Mouse (Mus musculus) embryonic facial prominence, embryonic 11.5 days (tissue): Measurements from ENCODE around the gene Fxr2. TPM values are rescaled to one million over a fixed set of nuclear protein-coding genes. Genes with fewer than 3 reads are reported as not detected.
"Not testable (repeated sequence)": the region's sequence is repeated elsewhere in the genome, so short reads cannot be mapped to it uniquely, and the experiment has no call there.

Experiments
- ATAC-seq: fragments of 200-750 bp; cut with Nextera tagmentation; replicated peaks from 2 replicates; pipeline ENCODE4 v1.8.0; 2017; ENCODE audit warnings: low read depth; ENCODE audit not compliant: insufficient number of reproducible peaks, low FRiP score, low TSS enrichment
- DNase-seq: peaks from one replicate; pipeline ENCODE4 v3.0.0-alpha.2; 2015; ENCODE audit warnings: low spot score
- H3K27ac ChIP-seq: fragments of 300-500 bp; sonication (generic); replicated peaks from 2 replicates; pipeline ENCODE4 v1.5.1; 2014; ENCODE audit warnings: mild to moderate bottlenecking, low read depth, low read length, control low read depth
- H3K27me3 ChIP-seq: fragments of 300-500 bp; sonication (generic); 2 replicates; pipeline ENCODE4 v1.6.1; 2014; ENCODE audit warnings: mild to moderate bottlenecking, low read length, moderate library complexity, mixed read lengths; ENCODE audit not compliant: control insufficient read depth, insufficient read depth
- H3K36me3 ChIP-seq: fragments of 300-500 bp; sonication (generic); replicated peaks from 2 replicates; pipeline ENCODE4 v1.6.1; 2014; ENCODE audit warnings: low read depth, mild to moderate bottlenecking, low read length, moderate library complexity, mixed read lengths; ENCODE audit not compliant: control insufficient read depth, insufficient read depth
- H3K4me1 ChIP-seq: fragments of 300-500 bp; sonication (generic); 2 replicates; pipeline ENCODE4 v1.6.1; 2014; ENCODE audit warnings: low read length, mixed read lengths; ENCODE audit not compliant: control insufficient read depth, insufficient read depth
- H3K4me2 ChIP-seq: fragments of 300-500 bp; sonication (generic); 2 replicates; pipeline ENCODE4 v1.6.1; 2014; ENCODE audit warnings: low read depth, mild to moderate bottlenecking, control low read depth, low read length, moderate library complexity
- H3K4me3 ChIP-seq: fragments of 300-500 bp; sonication (generic); 2 replicates; pipeline ENCODE4 v1.5.1; 2014; ENCODE audit warnings: low read depth, low read length, control low read depth
- H3K9ac ChIP-seq: fragments of 300-500 bp; sonication (generic); replicated peaks from 2 replicates; pipeline ENCODE4 v1.6.1; 2014; ENCODE audit warnings: mild to moderate bottlenecking, control low read depth, low read length
- H3K9me3 ChIP-seq: fragments of 300-500 bp; sonication (generic); replicated peaks from 2 replicates; pipeline ENCODE4 v1.6.1; 2016; ENCODE audit warnings: mild to moderate bottlenecking, low read length, inconsistent platforms, mixed read lengths; ENCODE audit not compliant: control insufficient read depth
- WGBS: fragments of 180-500 bp; shearing (Covaris S2); extraction: QIAGEN DNeasy Blood & Tissue Kit; methylation state at CpG from one replicate; pipeline ENCODE4 v1.1.7; 2014; 5-methylcytosine and 5-hydroxymethylcytosine counted together
- polyA plus RNA-seq: library from polyadenylated mRNA; unstranded; fragments of >200 nt; fragmentation: Nextera tagmentation; extraction: Ambion mirVana; gene quantifications from 2 replicates; pipeline ENCODE4 v1.2.1, GENCODE M21; 2014

Gene Fxr2
- polyA plus RNA-seq, 1 experiment from 2014 or later = 24.3 TPM

DNA sequence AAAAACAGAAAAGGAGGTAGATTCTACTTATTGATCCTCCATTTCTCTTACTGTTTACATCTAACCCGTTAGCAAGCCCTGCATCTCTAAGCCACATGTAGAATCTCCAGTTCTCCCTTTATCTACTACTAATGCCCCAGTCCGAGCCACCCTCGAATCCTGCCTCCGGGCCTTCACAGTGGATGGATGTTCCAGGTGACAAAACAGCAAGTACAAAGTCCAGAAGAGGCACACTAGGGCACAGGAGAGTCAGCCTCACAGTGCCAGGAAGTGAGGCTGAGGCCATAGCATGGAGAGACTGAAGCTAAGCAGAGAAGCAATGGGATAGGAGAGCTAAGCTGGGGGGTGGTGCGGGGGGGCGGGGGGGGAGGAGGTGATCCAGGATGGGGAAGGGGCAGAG, 60.1 kb downstream of the Fxr2 start:
- H3K4me3 ChIP-seq = no peak overlapping the region
- H3K36me3 ChIP-seq = no peaks in the 10 kb centered on the region
- no peak overlapping the region for H3K27ac ChIP-seq
- H3K4me1 ChIP-seq = peaks cover 3% of the 10 kb centered on the region; the same call in 1 of the 2 replicates
- DNase-seq = no peak
- H3K9me3 ChIP-seq = no peaks in the 10 kb centered on the region
- ATAC-seq = no peak
- H3K27me3 ChIP-seq = no peaks in the 10 kb centered on the region
- H3K9ac ChIP-seq = no peak overlapping the region
- no peak overlapping the region for H3K4me2 ChIP-seq
- 92% methylated on average over 6 of the region's 6 CpGs for WGBS

- Histone ChIP-seq H3K4me2 (no peak overlapping the region), H3K9ac (no peak overlapping the region), H3K4me3 (no peak overlapping the region), H3K27ac (no peak overlapping the region), H3K4me1 (peaks cover 3% of the 10 kb centered on the region; the same call in 1 of the 2 replicates), H3K36me3 (no peaks in the 10 kb centered on the region), H3K27me3 (no peaks in the 10 kb centered on the region), H3K9me3 (no peaks in the 10 kb centered on the region)
- 71% methylated on average over 11 of the region's 11 CpGs for WGBS
- ATAC-seq (no peak), DNase-seq (no peak)
Observed at GRCm38 (mm10) chr11:69693421-69693965, 60.7 kb downstream of the Fxr2 start.

- Histone ChIP-seq H3K27ac (no peak overlapping the region), H3K4me1 (peaks cover 3% of the 10 kb centered on the region; the same call in 1 of the 2 replicates), H3K9me3 (no peaks in the 10 kb centered on the region), H3K4me2 (peak overlapping the region; percentile 96; the same call in 1 of the 2 replicates), H3K27me3 (no peaks in the 10 kb centered on the region), H3K9ac (no peak overlapping the region; the same call in 1 of the 2 replicates), H3K4me3 (peak overlapping the region; percentile 50), H3K36me3 (no peaks in the 10 kb centered on the region)
- 26% methylated on average over 6 of the region's 6 CpGs for WGBS
- DNase-seq (no peak), ATAC-seq (no peak)
Observed at GRCm38 (mm10) chr11:69695046-69695360, 62.2 kb downstream of the Fxr2 start.

DNA sequence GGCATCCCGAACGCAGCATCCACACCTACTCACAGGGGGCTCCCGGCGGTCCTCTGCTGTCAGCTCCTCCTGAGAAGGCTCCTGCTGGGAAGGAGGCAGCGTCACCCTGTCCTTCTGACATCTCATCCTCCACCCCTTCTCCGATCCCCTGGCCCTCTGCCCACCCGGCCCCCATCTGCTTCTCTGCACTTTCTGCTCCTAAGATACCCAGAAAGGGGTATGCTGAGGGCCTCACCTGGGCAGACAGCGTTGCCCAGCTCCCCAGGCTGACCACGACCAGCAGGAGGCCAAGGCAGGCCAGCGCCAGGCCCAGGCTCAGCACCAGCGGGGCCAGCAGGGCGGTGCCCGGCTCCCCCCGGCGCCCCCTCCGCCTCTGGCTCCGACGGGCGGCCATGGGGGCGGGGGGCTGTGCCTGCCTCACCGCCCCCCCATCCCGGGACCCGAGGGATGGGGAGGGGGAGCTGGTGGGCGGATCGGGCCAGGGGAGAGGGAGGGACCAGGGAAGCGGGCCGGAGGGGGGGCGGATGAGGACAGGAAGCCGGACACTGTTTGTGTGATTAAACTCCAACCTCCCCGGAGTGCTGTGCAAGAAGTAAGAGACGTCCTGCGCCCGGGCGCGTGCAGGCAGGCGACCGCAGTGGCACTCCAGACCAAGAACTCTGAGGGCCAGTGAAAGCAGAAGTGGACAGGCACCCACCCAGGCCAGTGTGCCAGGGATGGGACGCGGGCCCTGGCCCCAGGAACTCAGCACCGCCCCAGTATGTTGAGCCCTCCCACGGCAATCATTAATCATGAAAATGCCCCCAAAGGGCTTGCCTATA, 62.8 kb downstream of the Fxr2 start, which contains the start of the genes Tnfsf12 and Tnfsfm13:
TSS of gene Tnfsf12 (minus strand) at position 489 of the 821 bp plus-strand sequence.
TSS of gene Tnfsfm13 (minus strand) at position 738 of the 821 bp plus-strand sequence.
- DNase-seq (peak; percentile 65), ATAC-seq (peak; percentile 74)
- Histone ChIP-seq H3K27me3 (no peaks in the 10 kb centered on the region), H3K4me1 (peaks cover 3% of the 10 kb centered on the region; the same call in 1 of the 2 replicates), H3K4me2 (peak within 1 kb of the TSS; percentile 96), H3K36me3 (no peaks in the 10 kb centered on the region), H3K4me3 (peak within 1 kb of the TSS; percentile 50), H3K27ac (0 out of 2 replicates have a peak within 1 kb of the TSS, but pooled peaks have one; percentile 9), H3K9ac (peak within 1 kb of the TSS; percentile 84), H3K9me3 (no peaks in the 10 kb centered on the region)
- WGBS = 1% methylated on average over 41 of the region's 41 CpGs

DNA sequence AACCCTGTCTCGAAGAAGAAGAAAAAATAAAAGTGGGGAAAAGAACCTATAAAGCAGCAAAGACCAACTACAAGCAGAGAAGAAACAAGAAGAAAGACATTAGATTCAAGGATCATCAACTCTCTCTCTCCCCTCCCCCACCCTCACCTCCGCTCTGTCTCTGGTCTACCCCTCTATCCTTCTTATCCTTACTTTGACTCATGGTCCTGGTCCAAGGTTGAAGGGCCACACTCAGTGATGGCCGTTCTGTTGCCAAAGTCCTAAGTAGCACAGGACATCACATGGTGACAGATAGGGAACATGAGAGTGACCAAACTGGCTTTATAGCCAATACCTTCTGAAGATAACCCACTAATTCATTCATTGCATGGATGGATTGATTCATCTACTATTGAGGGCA, 64.6 kb downstream of the Fxr2 start:
- no peaks in the 10 kb centered on the region for H3K9me3 ChIP-seq
- WGBS = 89% methylated on average over 3 of the region's 3 CpGs
- ATAC-seq (no peak), DNase-seq (no peak)
- H3K27ac ChIP-seq = no peak overlapping the region
- no peaks in the 10 kb centered on the region for H3K36me3 ChIP-seq
- no peak overlapping the region for H3K4me2 ChIP-seq
- H3K9ac ChIP-seq = no peak overlapping the region
- peaks cover 3% of the 10 kb centered on the region; the same call in 1 of the 2 replicates for H3K4me1 ChIP-seq
- no peaks in the 10 kb centered on the region for H3K27me3 ChIP-seq
- H3K4me3 ChIP-seq = no peak overlapping the region

DNA sequence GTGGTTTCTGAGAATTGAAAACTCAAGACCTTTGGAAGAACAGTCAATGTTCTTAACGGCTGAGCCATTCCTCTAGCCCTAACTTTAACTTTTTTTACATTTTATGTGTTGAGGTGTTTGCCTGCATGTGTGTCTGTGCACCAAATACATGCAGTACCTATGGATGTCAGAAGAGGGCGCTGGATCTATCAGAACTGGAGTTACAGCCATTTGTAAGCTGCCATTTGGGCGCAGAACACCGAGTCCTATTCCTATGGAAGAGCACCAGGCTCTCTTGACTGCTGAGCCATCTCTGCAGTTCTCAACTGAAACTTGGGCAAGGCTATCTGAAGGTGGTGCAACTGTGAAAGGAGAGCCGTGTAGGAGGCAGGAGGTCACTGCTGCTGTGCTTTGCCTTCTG, 65.8 kb downstream of the Fxr2 start:
- Histone ChIP-seq H3K9ac (no peak overlapping the region), H3K4me2 (no peak overlapping the region), H3K36me3 (no peaks in the 10 kb centered on the region), H3K9me3 (no peaks in the 10 kb centered on the region), H3K4me3 (no peak overlapping the region), H3K27me3 (no peaks in the 10 kb centered on the region), H3K4me1 (peaks cover 3% of the 10 kb centered on the region; the same call in 1 of the 2 replicates), H3K27ac (no peak overlapping the region)
- WGBS = 63% methylated on average over 5 of the region's 5 CpGs
- ATAC-seq = no peak
- DNase-seq = no peak

DNA sequence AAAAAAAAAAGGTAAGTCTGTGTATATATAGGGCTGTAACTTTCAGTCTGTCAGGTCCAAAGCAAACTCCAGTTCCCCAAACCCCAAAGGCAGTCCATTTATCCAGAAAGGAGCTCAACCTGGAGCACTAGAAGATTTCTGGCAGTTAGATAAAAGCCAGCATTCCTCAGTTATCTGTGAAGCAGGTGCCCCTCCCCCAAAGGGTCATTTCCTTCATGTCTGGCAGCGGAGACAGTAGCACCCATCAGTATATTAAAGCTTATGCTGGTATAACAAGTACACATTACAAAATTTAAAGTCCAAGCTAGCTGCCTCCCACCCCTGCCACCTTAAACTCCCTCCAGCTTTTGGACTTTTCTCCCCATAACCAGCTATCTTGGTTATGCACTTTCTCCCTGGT, 66.8 kb downstream of the Fxr2 start:
- WGBS = 59% methylated on average over 1 of the region's 1 CpGs
- H3K9ac ChIP-seq = no peak overlapping the region

DNA sequence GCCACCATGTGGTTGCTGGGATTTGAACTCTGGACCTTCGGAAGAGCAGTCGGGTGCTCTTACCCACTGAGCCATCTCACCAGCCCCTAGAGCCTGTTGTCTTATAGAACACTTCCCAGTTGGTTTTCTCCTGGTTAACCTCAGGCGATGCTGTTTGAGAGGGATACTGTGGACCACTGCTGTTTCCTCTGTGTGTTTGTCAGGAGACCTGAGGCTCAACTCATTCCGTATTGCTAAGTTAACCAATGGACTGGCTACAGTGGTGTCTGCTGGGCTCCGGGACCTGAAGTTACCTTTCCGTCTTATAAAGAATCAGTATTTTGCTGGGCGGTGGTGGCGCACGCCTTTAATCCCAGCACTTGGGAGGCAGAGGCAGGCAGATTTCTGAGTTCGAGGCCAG, 70.1 kb downstream of the Fxr2 start:
- DNase-seq, H3K27me3 ChIP-seq, H3K9ac ChIP-seq, H3K4me1 ChIP-seq, H3K9me3 ChIP-seq, H3K4me3 ChIP-seq, H3K27ac ChIP-seq, H3K4me2 ChIP-seq, ATAC-seq, H3K36me3 ChIP-seq: not testable (repeated sequence)
- 90% methylated on average over 9 of the region's 10 CpGs for WGBS

More for the DNA sequence above, 66.8 kb downstream of the Fxr2 start:
- H3K4me2 ChIP-seq = no peak overlapping the region
- no peaks in the 10 kb centered on the region for H3K27me3 ChIP-seq
- ATAC-seq (no peak), DNase-seq (no peak)
- H3K4me1 ChIP-seq = peaks cover 3% of the 10 kb centered on the region; the same call in 1 of the 2 replicates
- no peak overlapping the region for H3K4me3 ChIP-seq
- H3K36me3 ChIP-seq = no peaks in the 10 kb centered on the region
- no peak overlapping the region for H3K27ac ChIP-seq
- no peaks in the 10 kb centered on the region for H3K9me3 ChIP-seq
